Mouse (Mus musculus) v-Abl transformed pro-B cells (cell line): ENCODE measurements around the gene Adam29.

Experiments used
- in situ Hi-C, 2 experiments: fragments of 400-800 bp; cut with MboI; formaldehyde crosslinking; loops; one replicate each; pipeline ENCODE4 v1.15.1; 2025; ENCODE audit not compliant: unreplicated experiment in 2 of 2

Adam29 gene

DNA sequence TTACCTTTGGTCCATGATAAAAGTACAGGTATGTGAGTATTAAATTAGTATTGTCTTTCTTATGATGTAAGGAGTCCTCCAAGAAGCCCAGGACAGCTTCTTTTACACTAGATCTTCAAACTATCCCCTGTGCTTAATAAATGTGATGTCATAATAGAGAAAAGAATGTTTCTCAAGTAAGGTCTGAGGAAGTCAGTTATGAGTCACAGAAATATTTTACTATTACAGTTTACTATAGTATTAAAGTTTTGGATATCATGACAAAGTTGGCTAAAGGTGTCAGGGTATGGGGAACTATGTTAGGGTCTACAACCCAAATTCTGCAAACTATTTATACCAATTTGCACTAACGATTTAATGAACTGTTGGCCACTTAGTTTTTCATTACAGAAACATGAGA lies at the start of gene Adam29:
Adam29 (minus strand) TSS at position 101 of the 400 bp plus-strand sequence.
- in situ Hi-C loops = no loop called here

DNA sequence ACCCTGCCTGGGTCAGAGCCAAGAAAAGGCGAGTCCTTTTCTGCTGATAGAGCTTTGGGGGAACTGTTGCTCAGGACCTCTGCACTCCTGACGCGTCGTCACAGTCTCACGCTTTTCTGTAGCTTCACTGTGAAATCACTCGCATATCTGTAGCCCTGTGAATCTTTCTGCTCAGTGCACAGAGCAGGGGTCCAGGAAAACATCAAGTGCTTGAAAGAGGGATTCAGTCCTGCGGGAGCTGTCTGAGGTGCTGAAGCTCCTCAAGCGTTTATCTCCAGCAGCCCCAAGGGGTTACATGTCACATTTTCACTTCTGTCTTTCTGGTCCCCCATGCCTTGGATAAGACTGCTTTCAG lies 33.8 kb upstream of the Adam29 start:
- in situ Hi-C loops = no loop called here

DNA sequence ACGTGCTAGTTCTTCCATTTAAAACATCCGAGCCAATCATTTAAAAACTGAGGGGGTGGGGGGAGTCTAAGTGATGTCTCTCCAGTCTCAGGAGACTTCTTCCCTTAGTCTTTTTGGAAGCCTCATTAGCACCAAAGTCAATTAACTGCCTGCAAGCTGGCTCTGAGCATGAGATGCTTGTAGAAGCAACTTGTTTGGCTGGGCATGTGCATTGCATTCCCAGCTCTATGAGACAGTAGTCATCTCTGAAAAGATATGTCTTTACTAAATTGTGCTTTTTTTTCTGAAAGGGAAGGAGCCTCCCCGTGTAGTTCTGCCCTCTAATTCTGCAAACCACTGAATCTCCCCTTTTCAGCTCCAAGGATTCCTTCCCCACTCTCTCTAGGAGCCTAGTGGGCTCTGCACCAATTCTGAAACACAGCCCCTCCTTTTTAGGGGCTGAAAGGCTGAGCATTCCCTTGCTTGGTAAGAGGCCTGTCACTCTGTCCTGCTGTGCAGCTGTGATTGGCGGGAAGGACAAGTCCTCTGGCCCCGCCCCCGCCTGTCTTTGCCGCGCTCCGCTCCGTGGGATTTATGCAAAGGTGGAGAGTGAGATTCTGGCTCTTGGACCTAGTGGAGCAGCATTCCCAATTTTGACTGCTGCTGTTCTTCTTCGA lies 33.2 kb upstream of the Adam29 start, which contains the start of gene Glra3:
Glra3 (plus strand) TSS at position 591 of the 656 bp plus-strand sequence.
- in situ Hi-C loops = no loop called here
